Mouse (Mus musculus) MEL (cell line): ENCODE data around the gene Slc30a3. TPM values are rescaled to one million over a fixed set of nuclear protein-coding genes. Genes with fewer than 3 reads are reported as not detected.

ENCODE experiments used
- DNase-seq: peaks from one replicate; pipeline ENCODE4 v3.0.0; 2011; ENCODE audit warnings: low read depth, low spot score
- H3K27ac ChIP-seq: 2 replicates; pipeline ENCODE4 v1.5.1; 2012; ENCODE audit warnings: low read depth, mild to moderate bottlenecking, control low read depth, low read length, moderate library complexity; ENCODE audit not compliant: control insufficient read depth
- H3K27me3 ChIP-seq, 2 experiments: fragments of 150-350 bp in 1 of 2; sonication (generic) in 1 of 2; 2 replicates each; pipeline ENCODE4 v1.6.1; 2012; ENCODE audit warnings: low read length in 2 of 2, mild to moderate bottlenecking in 2 of 2, improper control_type of control experiment in 1 of 2, moderate library complexity in 1 of 2; ENCODE audit not compliant: insufficient read depth in 2 of 2, control insufficient read depth in 1 of 2
- H3K36me3 ChIP-seq, 2 experiments: 2 replicates each; pipeline ENCODE4 v1.6.1; 2012 to 2014; ENCODE audit warnings: low read length in 2 of 2, improper control_type of control experiment in 1 of 2, inconsistent platforms in 1 of 2, mild to moderate bottlenecking in 1 of 2; ENCODE audit not compliant: insufficient read depth in 2 of 2, control insufficient read depth in 1 of 2
- H3K4me1 ChIP-seq, 2 experiments: fragments of 150-350 bp in 1 of 2; sonication (generic) in 1 of 2; 2 replicates each; pipeline ENCODE4 v1.6.1; 2012; ENCODE audit warnings: low read length in 2 of 2, improper control_type of control experiment in 1 of 2, mild to moderate bottlenecking in 1 of 2; ENCODE audit not compliant: insufficient read depth in 2 of 2, control insufficient read depth in 1 of 2
- H3K4me3 ChIP-seq, 2 experiments: fragments of 150-350 bp in 1 of 2; sonication (generic) in 1 of 2; 2 replicates each; pipeline ENCODE4 v1.5.1; 2012; ENCODE audit warnings: low read depth in 2 of 2, low read length in 2 of 2, mild to moderate bottlenecking in 2 of 2, moderate library complexity in 2 of 2, control low read depth in 1 of 2, improper control_type of control experiment in 1 of 2; ENCODE audit not compliant: control insufficient read depth in 1 of 2, insufficient read depth in 1 of 2
- H3K79me2 ChIP-seq: 2 replicates; pipeline ENCODE4 v1.6.1; 2012; ENCODE audit warnings: mild to moderate bottlenecking, low read length, moderate library complexity; ENCODE audit not compliant: control insufficient read depth, poor library complexity, insufficient read depth
- H3K9ac ChIP-seq: 2 replicates; pipeline ENCODE4 v1.6.1; 2012; ENCODE audit warnings: low read depth, mild to moderate bottlenecking, control low read depth, low read length, moderate library complexity; ENCODE audit not compliant: control insufficient read depth, poor library complexity, severe bottlenecking
- H3K9me3 ChIP-seq: fragments of 150-350 bp; sonication (generic); replicated peaks from 2 replicates; pipeline ENCODE4 v1.6.1; 2012; ENCODE audit warnings: mild to moderate bottlenecking, low read length, improper control_type of control experiment, moderate library complexity; ENCODE audit not compliant: insufficient read depth
- BHLHE40 ChIP-seq: IDR thresholded peaks from 2 replicates; pipeline ENCODE4 v1.6.1; 2012; ENCODE audit warnings: low read depth, mild to moderate bottlenecking, inconsistent platforms, low read length, improper control_type of control experiment, borderline replicate concordance
- CHD1 ChIP-seq: IDR thresholded peaks from 2 replicates; pipeline ENCODE4 v1.6.1; 2012; ENCODE audit warnings: low read depth, mild to moderate bottlenecking, inconsistent platforms, low read length, improper control_type of control experiment
- CHD2 ChIP-seq: IDR thresholded peaks from 2 replicates; pipeline ENCODE4 v1.6.1; 2011; ENCODE audit warnings: low read length, improper control_type of control experiment
- CTCF ChIP-seq, 3 experiments: IDR thresholded peaks in 2 of 3; conservative IDR thresholded peaks in 1 of 3; 2 replicates each; pipeline ENCODE4 v1.5.1; 2011 to 2012; ENCODE audit warnings: low read length in 3 of 3, low read depth in 2 of 3, mild to moderate bottlenecking in 2 of 3, improper control_type of control experiment in 1 of 3, inconsistent platforms in 1 of 3, mixed read lengths in 1 of 3, moderate library complexity in 1 of 3; ENCODE audit not compliant: control insufficient read depth in 1 of 3, insufficient read depth in 1 of 3, poor library complexity in 1 of 3, severe bottlenecking in 1 of 3
- E2F4 ChIP-seq: IDR thresholded peaks from 2 replicates; pipeline ENCODE4 v1.6.1; 2011; ENCODE audit warnings: low read depth, low read length, improper control_type of control experiment, borderline replicate concordance
- ELF1 ChIP-seq: IDR thresholded peaks from 2 replicates; pipeline ENCODE4 v1.6.1; 2014; ENCODE audit warnings: low read depth, mild to moderate bottlenecking, inconsistent platforms, low read length, improper control_type of control experiment, moderate library complexity
- EP300 ChIP-seq, 2 experiments: IDR thresholded peaks; 2 replicates each; pipeline ENCODE4 v1.6.1; 2011; ENCODE audit warnings: improper control_type of control experiment in 2 of 2, low read length in 2 of 2, low read depth in 1 of 2, mild to moderate bottlenecking in 1 of 2
- GABPA ChIP-seq: IDR thresholded peaks from 2 replicates; pipeline ENCODE4 v1.6.1; 2012; ENCODE audit warnings: low read depth, mild to moderate bottlenecking, inconsistent platforms, low read length, improper control_type of control experiment, moderate library complexity
- GATA1 ChIP-seq: IDR thresholded peaks from 2 replicates; pipeline ENCODE4 v1.6.1; 2011; ENCODE audit warnings: low read depth, low read length, improper control_type of control experiment
- HCFC1 ChIP-seq: IDR thresholded peaks from 2 replicates; pipeline ENCODE4 v1.6.1; 2012; ENCODE audit warnings: low read depth, mild to moderate bottlenecking, inconsistent platforms, low read length, improper control_type of control experiment, moderate library complexity
- JUND ChIP-seq: IDR thresholded peaks from 2 replicates; pipeline ENCODE4 v1.6.1; 2011; ENCODE audit warnings: low read depth, mild to moderate bottlenecking, improper control_type of control experiment, low read length
- MAFK ChIP-seq: IDR thresholded peaks from 2 replicates; pipeline ENCODE4 v1.6.1; 2011; ENCODE audit warnings: low read depth, mild to moderate bottlenecking, low read length, improper control_type of control experiment, borderline replicate concordance
- MAX ChIP-seq: IDR thresholded peaks from 2 replicates; pipeline ENCODE4 v1.6.1; 2011; ENCODE audit warnings: low read length, improper control_type of control experiment
- MAZ ChIP-seq: IDR thresholded peaks from 2 replicates; pipeline ENCODE4 v1.6.1; 2012; ENCODE audit warnings: low read depth, mild to moderate bottlenecking, inconsistent platforms, low read length, improper control_type of control experiment
- MXI1 ChIP-seq: IDR thresholded peaks from 2 replicates; pipeline ENCODE4 v1.6.1; 2011; ENCODE audit warnings: mild to moderate bottlenecking, low read depth, low read length, improper control_type of control experiment
- MYB ChIP-seq: IDR thresholded peaks from 2 replicates; pipeline ENCODE4 v1.6.1; 2011; ENCODE audit warnings: mild to moderate bottlenecking, low read depth, low read length, improper control_type of control experiment
- MYC ChIP-seq: IDR thresholded peaks from 2 replicates; pipeline ENCODE4 v1.6.1; 2011; ENCODE audit warnings: low read depth, mild to moderate bottlenecking, low read length, improper control_type of control experiment, moderate library complexity
- POLR2A ChIP-seq, 2 experiments: IDR thresholded peaks; 2 replicates each; pipeline ENCODE4 v1.6.1; 2011 to 2012; ENCODE audit warnings: low read length in 2 of 2, mild to moderate bottlenecking in 2 of 2, control low read depth in 1 of 2, improper control_type of control experiment in 1 of 2, low read depth in 1 of 2, moderate library complexity in 1 of 2; ENCODE audit not compliant: control insufficient read depth in 1 of 2, insufficient read depth in 1 of 2, poor library complexity in 1 of 2
- POLR2AphosphoS2 ChIP-seq: IDR thresholded peaks from 2 replicates; pipeline ENCODE4 v1.6.1; 2011; ENCODE audit warnings: low read length, improper control_type of control experiment
- RAD21 ChIP-seq: IDR thresholded peaks from 2 replicates; pipeline ENCODE4 v1.6.1; 2011; ENCODE audit warnings: mild to moderate bottlenecking, low read depth, low read length, improper control_type of control experiment
- RCOR1 ChIP-seq: IDR thresholded peaks from 2 replicates; pipeline ENCODE4 v1.6.1; 2012; ENCODE audit warnings: low read depth, mild to moderate bottlenecking, inconsistent platforms, low read length, improper control_type of control experiment
- SIN3A ChIP-seq: IDR thresholded peaks from 2 replicates; pipeline ENCODE4 v1.6.1; 2012; ENCODE audit warnings: low read length, improper control_type of control experiment, inconsistent platforms
- SMC3 ChIP-seq: IDR thresholded peaks from 2 replicates; pipeline ENCODE4 v1.6.1; 2011; ENCODE audit warnings: low read depth, low read length, improper control_type of control experiment
- TAL1 ChIP-seq: IDR thresholded peaks from 2 replicates; pipeline ENCODE4 v1.6.1; 2012; ENCODE audit warnings: mild to moderate bottlenecking, inconsistent platforms, low read length, moderate library complexity, mixed read lengths
- TBP ChIP-seq: IDR thresholded peaks from 2 replicates; pipeline ENCODE4 v1.8.0; 2011; ENCODE audit warnings: low read depth, low read length, improper control_type of control experiment
- TCF12 ChIP-seq: IDR thresholded peaks from 2 replicates; pipeline ENCODE4 v1.6.1; 2014; ENCODE audit warnings: low read depth, mild to moderate bottlenecking, inconsistent platforms, low read length, improper control_type of control experiment, moderate library complexity
- USF1 ChIP-seq: IDR thresholded peaks from 2 replicates; pipeline ENCODE4 v1.6.1; 2014; ENCODE audit warnings: low read depth, mild to moderate bottlenecking, inconsistent platforms, low read length, improper control_type of control experiment, moderate library complexity
- ZKSCAN1 ChIP-seq: IDR thresholded peaks from 2 replicates; pipeline ENCODE4 v1.6.1; 2012; ENCODE audit warnings: low read depth, mild to moderate bottlenecking, inconsistent platforms, low read length, improper control_type of control experiment, moderate library complexity
- ZMIZ1 ChIP-seq: IDR thresholded peaks from 2 replicates; pipeline ENCODE4 v1.6.1; 2012; ENCODE audit warnings: low read depth, mild to moderate bottlenecking, inconsistent platforms, low read length, improper control_type of control experiment, moderate library complexity
- ZNF384 ChIP-seq: IDR thresholded peaks from 2 replicates; pipeline ENCODE4 v1.6.1; 2012; ENCODE audit warnings: low read depth, mild to moderate bottlenecking, inconsistent platforms, low read length, improper control_type of control experiment
- polyA plus RNA-seq, 2 experiments: library from polyadenylated mRNA; stranded (reverse) in 1 of 2; unstranded in 1 of 2; fragments of >175 nt in 1 of 2; fragments of >200 nt in 1 of 2; gene quantifications; 2 replicates each; pipeline versions ENCODE4 v1.2.1 to v1.2.4; 2012; ENCODE audit warnings: low replicate concordance in 2 of 2, low read depth in 1 of 2; ENCODE audit not compliant: insufficient read length in 2 of 2, insufficient read depth in 1 of 2, missing spikeins in 1 of 2
- total RNA-seq: library from RNA; depleted of rRNA; stranded (reverse); fragments of 300-350 nt; gene quantifications from 2 replicates; pipeline ENCODE4 v1.2.3, GENCODE M21; 2012; rRNA removed

Slc30a3 gene
- not detected in 2 replicates for total RNA-seq
- polyA plus RNA-seq: not detected

DNA sequence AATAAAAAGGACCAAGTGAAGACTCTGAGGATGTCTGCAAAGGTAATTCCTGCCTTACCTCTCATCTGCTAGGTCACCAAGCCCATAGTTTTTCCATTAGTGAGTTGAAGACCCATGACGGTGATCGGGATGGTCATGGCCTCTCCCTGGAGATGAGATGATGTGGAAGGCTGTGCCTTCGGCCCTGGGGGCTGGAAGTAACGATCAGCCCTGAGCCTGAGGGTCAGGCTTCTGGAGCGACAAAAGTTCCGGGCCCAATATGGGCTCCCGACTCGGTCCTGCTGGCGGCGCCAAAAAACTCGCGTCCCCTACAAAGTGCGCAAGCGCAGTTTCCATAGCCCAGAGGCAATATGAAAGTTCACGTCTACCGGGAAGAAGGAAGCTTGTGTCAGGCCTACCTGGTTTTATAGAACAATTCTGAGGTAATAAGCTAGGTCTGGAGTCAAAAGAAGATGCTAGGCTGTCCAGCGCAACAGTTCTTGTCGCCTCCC is at the start of gene Slc30a3:
TSS of gene Slc30a3 (minus strand) at position 238 of the 491 bp plus-strand sequence.
- no peaks in the 10 kb centered on the region for H3K36me3 ChIP-seq
- no peak for TF ChIP-seq GATA1
- TF ChIP-seq BHLHE40: no peak
- no peak for TF ChIP-seq SMC3
- no peak for TF ChIP-seq TCF12
- no peak for TF ChIP-seq CTCF (IDR thresholded peaks at IDR 0.05 in 2 of 3, conservative IDR thresholded peaks at IDR 0.05 in 1 of 3; ENCODE audit: control insufficient read depth in 1 of 3, insufficient read depth in 1 of 3, low read depth in 2 of 3, low read length in 3 of 3, poor library complexity in 1 of 3, severe bottlenecking in 1 of 3)
- no peak for TF ChIP-seq HCFC1
- TF ChIP-seq CHD1: no peak
- no peak for TF ChIP-seq MYB
- TF ChIP-seq ELF1: no peak
- no peak for TF ChIP-seq USF1
- no peak for TF ChIP-seq EP300 (IDR thresholded peaks at IDR 0.05; ENCODE audit: low read depth in 1 of 2, low read length in 2 of 2)
- H3K9ac ChIP-seq: no peak within 1 kb of the TSS
- H3K27ac ChIP-seq: no peak within 1 kb of the TSS
- peaks cover 9 to 11% of the 10 kb centered on the region in 2 experiments for H3K27me3 ChIP-seq
- H3K9me3 ChIP-seq: no peaks in the 10 kb centered on the region
- no peaks in the 10 kb centered on the region for H3K4me1 ChIP-seq
- DNase-seq: no peak
- no peak within 1 kb of the TSS for H3K4me3 ChIP-seq
- no peaks in the 10 kb centered on the region for H3K79me2 ChIP-seq

GRCm38 (mm10) chr5:31154152-31154553 is 46.1 kb upstream of the Slc30a3 start, which contains the start of gene Mpv17:
Gene Mpv17 (minus strand): TSS chr5:31154251.
- peaks cover 0 to 22% of the 10 kb centered on the region in 2 experiments; a peak in 2 of 4 replicates for H3K36me3 ChIP-seq
- H3K79me2 ChIP-seq: no peaks in the 10 kb centered on the region; the same call in 1 of the 2 replicates
- H3K9me3 ChIP-seq: no peaks in the 10 kb centered on the region
- peak within 1 kb of the TSS; percentile 12; the same call in 1 of the 2 replicates for H3K27ac ChIP-seq
- H3K4me1 ChIP-seq: no peaks in the 10 kb centered on the region; a peak in 1 of 4 replicates
- peak within 1 kb of the TSS; percentile 73 for H3K9ac ChIP-seq
- H3K4me3 ChIP-seq: peak within 1 kb of the TSS; percentile 74 to 76
- no peaks in the 10 kb centered on the region for H3K27me3 ChIP-seq
- DNase-seq: peak; percentile 89
- TF ChIP-seq GATA1 (no peak), CHD2 (no peak; the same call in 1 of the 2 replicates), ZNF384 (no peak), BHLHE40 (peak; percentile 96), MXI1 (peak; percentile 77), POLR2A (IDR thresholded peaks at IDR 0.05; ENCODE audit: control insufficient read depth in 1 of 2, insufficient read depth in 1 of 2, low read depth in 1 of 2, low read length in 2 of 2, poor library complexity in 1 of 2) (peak in 1 of 2 experiments; percentile 83; a peak in 2 of 4 replicates), ZKSCAN1 (peak; percentile 37; the same call in 1 of the 2 replicates), MAX (peak; percentile 94), JUND (no peak), TBP (no peak; the same call in 1 of the 2 replicates), E2F4 (no peak), CHD1 (no peak; the same call in 1 of the 2 replicates), TCF12 (0 out of 2 replicates have a peak, but pooled peaks have one; percentile 33), TAL1 (no peak), SIN3A (peak; percentile 90), MYB (no peak), ZMIZ1 (peak; percentile 85; the same call in 1 of the 2 replicates), USF1 (peak; percentile 98), RAD21 (no peak), MAFK (no peak), MYC (no peak; the same call in 1 of the 2 replicates), POLR2AphosphoS2 (peak; percentile 98), EP300 (IDR thresholded peaks at IDR 0.05; ENCODE audit: low read depth in 1 of 2, low read length in 2 of 2) (no peak), MAZ (peak; percentile 48; the same call in 1 of the 2 replicates), GABPA (no peak), RCOR1 (no peak), ELF1 (peak; percentile 91)
